Mouse (Mus musculus): ENCODE measurements around the gene Chek2. TPM values are rescaled to one million over a fixed set of nuclear protein-coding genes. Genes with fewer than 3 reads are reported as not detected.

The Chek2 gene
- total RNA-seq (2021), result 1 to 10 TPM; 2.6 to 3.0 TPM

DNA sequence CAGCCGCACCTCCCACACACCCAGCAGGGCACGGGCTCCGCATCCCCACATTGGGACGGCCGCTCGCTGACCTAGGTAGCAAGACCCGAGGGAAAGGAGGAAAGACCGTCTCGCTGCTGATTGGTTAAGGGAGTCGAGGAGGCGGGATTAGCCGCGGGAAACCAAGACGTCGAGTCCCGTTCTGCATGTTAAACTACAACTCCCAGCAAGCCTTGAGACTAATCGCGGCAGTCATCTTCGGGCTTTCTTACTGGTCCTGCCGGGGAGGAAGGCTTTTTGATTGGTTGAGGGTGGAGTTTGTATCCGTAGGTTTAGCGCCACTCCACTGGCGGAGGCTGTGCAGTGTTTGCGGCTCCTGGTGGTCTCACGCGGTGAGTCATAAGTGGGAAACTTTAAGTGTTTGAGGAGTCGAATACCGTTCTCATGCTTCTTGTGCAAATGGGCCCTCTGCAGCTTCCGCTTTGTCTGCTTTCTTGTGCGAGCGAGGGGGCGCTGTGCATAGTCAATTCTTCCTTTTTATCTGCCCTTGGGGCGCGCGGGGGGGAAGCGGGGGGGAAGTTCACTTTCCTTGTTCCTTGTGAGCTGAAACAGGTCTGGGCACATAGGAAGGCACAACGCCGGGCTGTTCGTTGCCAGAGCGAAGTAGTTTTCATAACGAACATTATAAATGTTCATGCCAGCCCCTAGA lies at the start of gene Chek2, which contains the start of gene Hscb:
Gene Chek2 (plus strand): TSS at position 302 of the 688 bp plus-strand sequence.
Gene Hscb (minus strand): TSS at position 100 of the 688 bp plus-strand sequence.
- peak; percentile 96 for DNase-seq
- intact Hi-C loops (cut with DNase I), result loop anchor here (5.0 to 10.0 kb wide), 2 partner anchors 82 to 415 kb away; no protein-coding TSS in a partner anchor

- DNase-seq, result no peak
- intact Hi-C loops (cut with DNase I), result no loop called here
These were observed 45.4 kb upstream of the Chek2 start for GRCm38 (mm10) chr5:110794363-110794762.

DNA sequence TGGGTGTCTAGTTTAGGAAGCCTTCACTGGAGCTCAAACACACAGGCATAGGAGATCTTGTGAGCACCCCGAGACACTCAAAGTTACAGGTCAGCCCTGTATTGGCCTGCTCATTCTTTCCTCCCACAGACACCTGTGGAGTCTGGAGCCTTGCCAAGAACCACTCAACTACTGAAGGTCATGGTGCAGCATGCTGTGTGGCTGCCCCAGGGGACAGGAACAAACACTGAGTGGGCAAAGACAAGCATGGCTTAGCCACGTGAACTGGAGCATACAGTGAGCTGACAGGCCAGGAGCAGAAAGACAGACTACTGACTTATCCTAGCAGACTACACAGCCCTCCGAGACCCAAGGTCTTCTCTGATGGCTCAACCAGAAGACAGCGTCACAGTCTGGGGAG lies 42.1 kb upstream of the Chek2 start:
- intact Hi-C loops (cut with DNase I), result no loop called here
- no peak for DNase-seq

- no peak for DNase-seq
- intact Hi-C loops (cut with DNase I), result no loop called here
These were observed 38.6 kb upstream of the Chek2 start for GRCm38 (mm10) chr5:110801036-110801624.

DNA sequence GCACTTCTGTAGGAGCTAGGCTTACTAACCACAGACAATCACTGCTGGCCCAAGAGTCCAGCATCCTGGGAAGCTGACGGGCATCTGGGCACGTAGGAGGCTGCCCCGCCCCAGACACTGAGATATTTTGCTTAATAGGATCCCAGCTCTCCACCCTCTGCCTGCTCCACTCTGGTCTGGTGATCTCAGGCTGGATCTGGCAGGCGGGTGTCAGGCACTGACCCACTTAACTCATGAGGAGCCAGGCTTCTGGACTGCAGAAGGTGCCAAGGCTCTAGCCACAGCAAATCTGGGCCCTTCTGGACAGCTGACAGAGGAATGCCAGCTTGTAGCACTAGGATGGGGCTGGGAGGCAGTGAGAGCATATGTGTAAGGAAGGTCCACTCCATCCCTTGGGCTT lies 37.6 kb upstream of the Chek2 start:
- DNase-seq, result peak; percentile 57
- intact Hi-C loops (cut with DNase I), result no loop called here

GRCm38 (mm10) chr5:110802809-110803208 lies 37.0 kb upstream of the Chek2 start:
- intact Hi-C loops (cut with DNase I), result no loop called here
- no peak for DNase-seq

DNA sequence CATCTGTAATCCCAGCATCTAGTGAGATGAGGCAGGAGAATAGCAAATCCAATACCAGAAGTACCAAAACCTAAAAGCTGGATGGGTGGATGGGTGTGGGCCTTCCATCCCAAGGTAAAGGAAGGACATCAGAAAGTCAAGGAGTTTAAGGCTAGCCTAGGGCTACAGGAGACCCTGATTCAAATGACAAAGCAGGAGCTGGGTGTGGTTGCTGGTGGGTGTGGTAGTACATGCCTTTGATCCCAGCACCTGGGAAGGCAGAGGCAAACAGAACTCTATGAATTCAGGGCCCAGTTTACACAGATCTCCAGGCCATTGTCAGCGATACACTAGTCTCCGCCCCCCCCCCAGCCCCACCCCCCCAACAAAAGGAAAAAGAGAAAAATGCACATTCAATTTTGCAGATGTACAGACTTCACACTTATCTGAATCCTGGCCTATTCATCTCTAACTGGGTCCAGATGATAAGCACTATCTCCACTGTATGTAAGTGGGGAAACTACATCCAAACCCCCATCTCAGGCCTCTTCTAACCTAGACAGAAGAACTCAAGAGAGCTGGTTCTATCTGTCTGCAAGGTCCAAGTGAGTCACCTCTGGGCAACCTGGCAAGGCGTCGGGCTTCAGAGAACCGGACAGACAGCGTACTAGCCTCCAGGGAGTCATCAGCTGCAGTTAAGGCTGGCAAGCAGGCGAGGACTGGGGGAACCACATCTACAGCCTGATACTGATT lies 35.6 kb upstream of the Chek2 start:
- no peak for DNase-seq
- intact Hi-C loops (cut with DNase I), result no loop called here

DNA sequence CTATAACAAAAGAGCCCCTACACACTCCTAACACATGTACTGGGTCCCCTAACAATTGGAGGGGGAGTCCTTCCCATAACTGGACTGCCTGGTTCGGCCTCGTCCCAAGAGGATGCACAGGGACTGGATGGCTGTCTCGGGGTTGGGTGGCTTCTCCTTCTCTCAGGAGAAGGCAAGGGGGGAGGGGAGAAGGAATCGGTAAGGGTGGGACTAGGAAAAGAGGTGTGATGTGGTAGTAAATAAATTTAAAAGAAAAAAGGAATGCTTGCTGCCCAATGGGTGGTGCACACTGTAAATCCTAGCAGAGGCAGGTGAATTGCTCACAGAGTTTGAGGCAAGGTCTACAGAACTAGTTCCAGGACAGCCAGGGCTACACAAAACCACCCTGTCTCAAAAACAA lies 33.6 kb upstream of the Chek2 start:
- intact Hi-C loops (cut with DNase I), result no loop called here
- DNase-seq, result no peak

DNA sequence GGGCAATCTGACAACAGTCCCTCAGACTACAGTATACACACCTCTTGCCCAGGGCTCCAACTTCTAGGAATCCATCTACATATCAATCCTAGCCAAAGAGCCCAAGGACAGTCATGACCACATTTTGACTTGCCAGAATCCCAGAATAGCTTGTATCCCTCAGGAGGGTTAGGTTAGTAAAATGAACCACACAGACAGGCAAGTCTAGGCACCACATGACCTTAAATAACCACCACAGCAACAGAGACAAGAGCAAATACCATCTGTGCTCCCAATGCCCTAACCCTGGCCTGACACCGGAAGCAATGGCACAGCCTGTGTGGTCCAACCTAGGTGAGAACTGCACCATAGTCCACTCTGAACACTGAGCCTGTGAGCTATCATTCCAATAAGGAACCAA lies 33.1 kb upstream of the Chek2 start:
- intact Hi-C loops (cut with DNase I), result no loop called here
- DNase-seq, result no peak

- intact Hi-C loops (cut with DNase I), result no loop called here
- no peak for DNase-seq
These were observed 32.3 kb upstream of the Chek2 start for GRCm38 (mm10) chr5:110807453-110807852.

DNA sequence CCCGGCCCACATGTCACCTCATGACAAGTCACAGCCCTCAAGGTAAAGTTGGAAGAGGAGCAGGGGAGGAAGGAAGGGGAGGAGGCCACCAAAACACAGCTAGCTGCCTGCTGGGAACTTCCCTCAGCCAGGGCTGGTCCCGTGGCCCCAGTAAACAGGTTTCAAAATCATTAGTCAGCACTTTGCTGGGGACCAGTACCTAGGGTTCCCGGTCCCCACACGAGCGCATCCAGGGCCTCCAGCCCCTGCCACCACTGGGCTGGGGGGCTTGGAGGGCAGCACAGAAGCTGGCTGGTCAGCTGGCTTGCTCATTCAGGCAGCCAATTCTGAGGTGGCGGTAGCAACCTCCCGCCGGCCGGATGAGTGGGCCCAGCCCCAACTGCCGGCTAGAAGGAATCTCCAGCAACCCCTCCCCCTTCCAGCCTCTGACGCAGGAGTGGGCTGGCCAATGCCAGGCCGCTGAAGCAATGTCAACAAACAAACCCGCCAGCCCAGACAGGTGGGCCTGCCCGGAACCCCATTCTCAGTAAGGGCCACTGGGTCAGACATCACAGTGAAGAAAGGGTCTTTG lies 31.6 kb upstream of the Chek2 start:
- peak; percentile 81 for DNase-seq
- intact Hi-C loops (cut with DNase I), result no loop called here

- peak; percentile 30 for DNase-seq
- intact Hi-C loops (cut with DNase I), result no loop called here
These were observed 30.7 kb upstream of the Chek2 start for GRCm38 (mm10) chr5:110808821-110809666.

- peak; percentile 100 for DNase-seq
- intact Hi-C loops (cut with DNase I), result no loop called here
These were observed 30.0 kb upstream of the Chek2 start, which contains the start of gene Ulk1 for GRCm38 (mm10) chr5:110809667-110810325. Gene Ulk1 (minus strand): TSS chr5:110810097.

DNA sequence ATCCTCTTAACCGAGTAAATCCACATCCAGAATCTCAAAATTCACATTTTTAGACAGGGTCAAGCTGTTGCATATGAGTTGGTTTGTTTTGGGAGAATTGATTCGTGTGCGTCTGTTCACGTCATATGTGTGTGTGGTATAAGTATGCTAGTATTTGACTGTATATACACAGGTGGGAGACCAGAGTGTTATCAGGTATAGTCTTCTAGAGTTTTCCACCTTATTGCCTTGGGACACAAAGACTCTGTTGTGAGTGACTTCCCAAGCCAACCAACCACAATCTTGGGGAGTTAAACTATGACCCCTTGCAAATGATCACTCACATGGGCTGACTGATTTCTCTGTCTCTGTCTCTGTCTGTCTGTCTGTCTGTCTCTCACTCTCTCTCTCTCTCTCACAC lies 15.4 kb upstream of the Chek2 start:
- DNase-seq, result no peak
- intact Hi-C loops (cut with DNase I), result no loop called here

DNA sequence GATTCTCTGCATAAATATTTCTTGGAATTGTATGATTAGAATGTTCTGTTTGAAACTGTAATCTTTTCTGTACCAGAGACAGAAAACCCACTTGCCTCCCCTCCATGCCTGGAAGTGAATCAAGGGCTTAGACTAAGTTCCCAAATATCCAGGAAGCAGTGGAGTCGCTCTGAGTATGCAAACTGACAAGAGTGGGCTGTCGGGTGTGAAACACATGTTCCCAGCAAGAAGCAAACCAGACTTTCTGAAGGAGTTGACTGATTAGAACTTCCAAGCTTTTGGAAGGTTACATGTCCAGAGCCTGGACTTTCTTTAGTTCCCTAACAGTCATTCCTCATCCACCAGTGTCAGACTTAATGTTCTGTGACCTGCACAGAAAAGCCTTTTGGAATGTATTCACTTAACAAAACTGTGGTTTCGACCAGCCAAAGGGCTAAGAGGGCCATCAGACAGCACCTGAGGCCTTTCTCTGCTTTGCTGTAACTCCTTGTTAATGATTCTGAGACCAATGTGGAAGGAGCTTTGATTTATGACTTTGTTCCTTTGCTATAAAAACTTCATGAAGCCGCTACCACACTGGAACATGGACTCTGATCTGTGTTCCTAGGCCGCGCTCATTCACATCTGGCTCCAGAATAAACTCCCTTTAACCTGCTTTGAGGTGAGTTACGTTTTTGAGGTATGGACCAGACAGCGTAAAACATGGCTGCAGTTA lies 12.8 kb upstream of the Chek2 start:
- DNase-seq, result no peak
- intact Hi-C loops (cut with DNase I), result no loop called here

DNA sequence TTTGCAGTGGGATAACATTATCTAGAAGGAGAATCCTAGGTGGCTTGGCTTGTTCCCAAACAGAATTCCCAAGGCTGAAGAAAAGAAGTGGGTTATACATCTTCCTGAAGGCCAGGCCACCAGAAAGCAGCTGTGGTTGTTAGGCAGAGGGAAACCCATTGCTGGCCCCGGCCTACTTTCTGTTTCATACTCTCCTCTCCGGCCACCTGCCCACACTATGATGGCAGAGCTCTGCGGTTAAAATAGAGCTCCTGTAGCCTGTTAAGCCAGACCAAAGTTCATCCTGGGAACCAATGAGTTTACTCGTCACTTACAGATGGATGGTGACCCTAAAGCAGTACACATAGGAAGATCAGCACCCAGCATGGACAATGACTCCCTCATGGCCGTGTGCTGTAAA lies 12.2 kb upstream of the Chek2 start:
- DNase-seq, result no peak
- intact Hi-C loops (cut with DNase I), result no loop called here

- intact Hi-C loops (cut with DNase I), result loop anchor here (10.0 kb wide), 1 partner anchor 424 kb away; no protein-coding TSS in a partner anchor
- no peak for DNase-seq
These were observed 8.6 kb upstream of the Chek2 start for GRCm38 (mm10) chr5:110831036-110831720.

DNA sequence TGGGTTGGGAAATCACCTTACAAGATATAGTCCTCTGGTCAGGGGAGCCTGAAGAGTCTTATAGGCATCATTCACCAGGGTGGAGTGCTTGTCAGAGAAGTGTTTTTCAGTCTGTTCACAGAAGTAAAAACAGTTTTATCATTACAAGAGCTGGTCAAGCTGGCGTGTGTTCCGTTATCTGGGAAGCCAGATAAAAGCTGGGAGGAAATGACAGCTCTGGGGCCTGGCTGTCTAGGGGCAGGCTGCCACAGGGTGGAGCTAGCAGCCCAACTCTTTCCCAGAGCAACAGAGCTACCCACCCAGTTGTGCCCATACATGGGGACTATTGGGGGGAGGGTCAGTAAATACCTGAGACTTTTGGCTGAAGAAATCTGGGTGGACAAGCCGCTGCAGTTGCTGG lies 3.8 kb upstream of the Chek2 start:
- intact Hi-C loops (cut with DNase I), result loop anchor here (5.0 to 10.0 kb wide), 2 partner anchors 86 to 419 kb away; no protein-coding TSS in a partner anchor
- peak; percentile 49 for DNase-seq

Measured in left cerebral cortex, postnatal 4 days (tissue).